22 mouse cellular contexts compared by ENCODE assay signal in the genomic region with DNA sequence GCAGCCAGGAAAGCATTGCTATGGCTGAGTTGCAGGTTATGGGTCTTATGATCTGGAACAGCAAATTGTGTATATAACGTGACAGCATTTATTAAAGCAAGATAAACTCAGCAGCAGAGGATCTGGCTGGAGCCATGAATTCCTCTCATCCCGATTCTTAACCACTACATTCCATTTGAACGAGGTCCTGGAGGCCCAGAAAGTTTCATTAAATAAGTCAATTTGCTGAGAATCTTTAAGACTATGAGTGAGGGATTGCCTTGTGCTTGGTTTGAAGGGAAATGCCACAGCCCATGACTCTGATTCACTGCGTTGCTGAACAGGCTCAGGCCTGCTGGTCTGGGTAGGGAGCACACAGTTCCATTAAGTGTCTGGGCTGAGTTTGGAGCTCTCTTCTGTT.
DNase-seq lines count a peak whose midpoint lies in the region; ATAC-seq and TF ChIP-seq lines count a peak whose summit lies in the region.
"Had no signal": no experiment of that assay in that cellular context is flagged by ENCODE, and none has a peak within 500 bp of the region (broad histone marks: within the 10 kb centered on the region; RNA-seq: fewer than 3 reads in every experiment).

No protein-coding gene starts in this region.

- no peak overlapping the region for H3K9ac ChIP-seq in intestine, embryonic 15.5 days
- H3K9ac ChIP-seq in intestine, embryonic 16.5 days (ENCODE audit: low read depth, low read length), result no peak overlapping the region
- H3K9ac ChIP-seq in lung, embryonic 15.5 days, result no peak overlapping the region
- H3K9ac ChIP-seq in embryonic facial prominence, embryonic 14.5 days (ENCODE audit: low read depth, low read length), result no peak overlapping the region
- no peak overlapping the region for H3K9ac ChIP-seq in stomach, embryonic 16.5 days (ENCODE audit: low read length)
- H3K9ac ChIP-seq: hindbrain, embryonic 12.5 days; liver, embryonic 12.5 days; neural tube, embryonic 15.5 days had no signal

- TF ChIP-seq POLR2A in lung, adult 2 months (IDR thresholded peaks at IDR 0.05; ENCODE audit: borderline replicate concordance, extremely low read depth, low read depth, low read length), result no peak

- H3K36me3 ChIP-seq in intestine, embryonic 15.5 days, result no peaks in the 10 kb centered on the region
- no peaks in the 10 kb centered on the region for H3K36me3 ChIP-seq in intestine, embryonic 16.5 days (ENCODE audit: control insufficient read depth, insufficient read depth, low read length)
- H3K36me3 ChIP-seq in lung, embryonic 15.5 days, result no peaks in the 10 kb centered on the region; the same call in 1 of the 2 replicates
- peaks cover 29% of the 10 kb centered on the region; the same call in 1 of the 2 replicates for H3K36me3 ChIP-seq in embryonic facial prominence, embryonic 14.5 days (ENCODE audit: control insufficient read depth, insufficient read depth, low read length)
- no peaks in the 10 kb centered on the region for H3K36me3 ChIP-seq in stomach, embryonic 16.5 days (ENCODE audit: control insufficient read depth, insufficient read depth, low read length)
- H3K36me3 ChIP-seq: hindbrain, embryonic 12.5 days; limb, embryonic 10.5 days; liver, embryonic 12.5 days; neural tube, embryonic 15.5 days had no signal

- DNase-seq in lung, adult 2 months, result no peak
- peak; percentile 50 for DNase-seq in embryonic facial prominence, embryonic 14.5 days (ENCODE audit: low spot score)
- DNase-seq in spleen, postnatal 14 days (ENCODE audit: low spot score in 2 of 2), result no peak
- DNase-seq: cerebellum, adult 18-20 months; cerebellum, postnatal 25 days; gastrocnemius, postnatal 25 days; heart, postnatal 10 days; lung, postnatal 14 days; thymus, postnatal 36 days had no signal

- no peak overlapping the region for H3K4me2 ChIP-seq in intestine, embryonic 15.5 days (replicated peaks)
- no peak overlapping the region for H3K4me2 ChIP-seq in intestine, embryonic 16.5 days (ENCODE audit: low read depth, low read length)
- no peak overlapping the region for H3K4me2 ChIP-seq in lung, embryonic 15.5 days
- H3K4me2 ChIP-seq in embryonic facial prominence, embryonic 14.5 days (ENCODE audit: low read depth, low read length), result no peak overlapping the region
- H3K4me2 ChIP-seq in stomach, embryonic 16.5 days (ENCODE audit: low read depth, low read length), result no peak overlapping the region
- H3K4me2 ChIP-seq: heart, embryonic 11.5 days; hindbrain, embryonic 12.5 days; liver, embryonic 12.5 days; neural tube, embryonic 15.5 days had no signal

- H3K27me3 ChIP-seq in intestine, embryonic 15.5 days (replicated peaks), result no peaks in the 10 kb centered on the region
- H3K27me3 ChIP-seq in intestine, embryonic 16.5 days (replicated peaks; ENCODE audit: control insufficient read depth, insufficient read depth, low read length), result no peaks in the 10 kb centered on the region
- no peaks in the 10 kb centered on the region for H3K27me3 ChIP-seq in lung, embryonic 15.5 days
- no peaks in the 10 kb centered on the region for H3K27me3 ChIP-seq in embryonic facial prominence, embryonic 14.5 days (replicated peaks; ENCODE audit: control insufficient read depth, insufficient read depth, low read length)
- no peaks in the 10 kb centered on the region for H3K27me3 ChIP-seq in stomach, embryonic 16.5 days (ENCODE audit: control insufficient read depth, insufficient read depth, low read length)
- H3K27me3 ChIP-seq: CH12.LX; hindbrain, embryonic 12.5 days; liver, embryonic 12.5 days; neural tube, embryonic 15.5 days had no signal

- WGBS in intestine, embryonic 15.5 days, result 38% methylated on average over 4 of the region's 4 CpGs
- WGBS in intestine, embryonic 16.5 days, result 43% methylated on average over 4 of the region's 4 CpGs
- 40% methylated on average over 4 of the region's 4 CpGs for WGBS in lung, embryonic 15.5 days
- 62% methylated on average over 4 of the region's 4 CpGs for WGBS in lung, adult 2 months
- 54% methylated on average over 4 of the region's 4 CpGs for WGBS in embryonic facial prominence, embryonic 14.5 days
- WGBS in stomach, embryonic 16.5 days, result 35% methylated on average over 4 of the region's 4 CpGs

- H3K27ac ChIP-seq in intestine, embryonic 15.5 days, result 0 out of 2 replicates have a peak overlapping the region, but pooled peaks have one; percentile 28
- no peak overlapping the region for H3K27ac ChIP-seq in intestine, embryonic 16.5 days (ENCODE audit: low read length)
- H3K27ac ChIP-seq in lung, embryonic 15.5 days, result peak overlapping the region; percentile 41; the same call in 1 of the 2 replicates
- 0 out of 2 replicates have a peak overlapping the region, but pooled peaks have one; percentile 45 for H3K27ac ChIP-seq in embryonic facial prominence, embryonic 14.5 days (replicated peaks; ENCODE audit: low read depth, low read length)
- peak overlapping the region; percentile 61 for H3K27ac ChIP-seq in stomach, embryonic 16.5 days (ENCODE audit: low read length)
- H3K27ac ChIP-seq: hindbrain, embryonic 12.5 days; limb, embryonic 10.5 days; liver, embryonic 12.5 days; neural tube, embryonic 15.5 days had no signal

- H3K9me3 ChIP-seq in intestine, embryonic 15.5 days, result no peaks in the 10 kb centered on the region
- no peaks in the 10 kb centered on the region for H3K9me3 ChIP-seq in intestine, embryonic 16.5 days (ENCODE audit: control insufficient read depth, low read length)
- no peaks in the 10 kb centered on the region for H3K9me3 ChIP-seq in lung, embryonic 15.5 days
- H3K9me3 ChIP-seq in embryonic facial prominence, embryonic 14.5 days (ENCODE audit: control insufficient read depth, low read length), result no peaks in the 10 kb centered on the region
- no peaks in the 10 kb centered on the region for H3K9me3 ChIP-seq in stomach, embryonic 16.5 days (replicated peaks; ENCODE audit: control insufficient read depth, low read length)
- H3K9me3 ChIP-seq: hindbrain, embryonic 12.5 days; limb, embryonic 10.5 days; liver, embryonic 12.5 days; neural tube, embryonic 15.5 days had no signal

- ATAC-seq in intestine, embryonic 15.5 days, result no peak
- ATAC-seq in intestine, embryonic 16.5 days, result no peak
- no peak; the same call in 1 of the 2 replicates for ATAC-seq in lung, embryonic 15.5 days (ENCODE audit: borderline replicate concordance, extremely low read depth, low FRiP score, low TSS enrichment)
- ATAC-seq in embryonic facial prominence, embryonic 14.5 days (ENCODE audit: low read depth), result no peak
- peak; percentile 69 for ATAC-seq in stomach, embryonic 16.5 days (ENCODE audit: insufficient read depth, low FRiP score)
- no peak for ATAC-seq in megakaryocyte progenitor cell, adult 5-6 weeks (replicated peaks; ENCODE audit: poor library complexity)
- ATAC-seq: forebrain, embryonic 16.5 days; liver, embryonic 12.5 days; midbrain, embryonic 16.5 days had no signal

- H3K4me1 ChIP-seq in intestine, embryonic 15.5 days (replicated peaks), result 0 out of 2 replicates have a peak, but pooled peaks cover 2% of the 10 kb centered on the region
- H3K4me1 ChIP-seq in intestine, embryonic 16.5 days (ENCODE audit: control insufficient read depth, insufficient read depth, low read length), result no peaks in the 10 kb centered on the region
- 0 out of 2 replicates have a peak, but pooled peaks cover 8% of the 10 kb centered on the region for H3K4me1 ChIP-seq in lung, embryonic 15.5 days
- H3K4me1 ChIP-seq in lung, adult 2 months (ENCODE audit: control insufficient read depth, insufficient read depth, low read length), result no peaks in the 10 kb centered on the region
- H3K4me1 ChIP-seq in embryonic facial prominence, embryonic 14.5 days (ENCODE audit: control insufficient read depth, insufficient read depth, low read length), result no peaks in the 10 kb centered on the region
- peaks cover 4% of the 10 kb centered on the region; the same call in 1 of the 2 replicates for H3K4me1 ChIP-seq in stomach, embryonic 16.5 days (ENCODE audit: control insufficient read depth, insufficient read depth, low read length)
- H3K4me1 ChIP-seq: hindbrain, embryonic 12.5 days; liver, embryonic 12.5 days; neural tube, embryonic 15.5 days had no signal

- TF ChIP-seq CTCF in lung, adult 2 months (IDR thresholded peaks at IDR 0.05; ENCODE audit: insufficient read depth, low read length), result no peak

- no peak overlapping the region for H3K4me3 ChIP-seq in intestine, embryonic 15.5 days (replicated peaks)
- H3K4me3 ChIP-seq in intestine, embryonic 16.5 days (ENCODE audit: low read length), result no peak overlapping the region
- H3K4me3 ChIP-seq in lung, embryonic 15.5 days, result no peak overlapping the region
- H3K4me3 ChIP-seq in lung, adult 2 months (replicated peaks; ENCODE audit: extremely low read depth, low read depth, low read length), result no peak overlapping the region
- no peak overlapping the region for H3K4me3 ChIP-seq in embryonic facial prominence, embryonic 14.5 days (ENCODE audit: low read depth, low read length)
- no peak overlapping the region for H3K4me3 ChIP-seq in stomach, embryonic 16.5 days (replicated peaks; ENCODE audit: low read length)
- H3K4me3 ChIP-seq: hindbrain, embryonic 12.5 days; limb, embryonic 10.5 days; liver, embryonic 12.5 days; neural tube, embryonic 15.5 days had no signal
